Mouse (Mus musculus) kidney, postnatal 10 days (tissue): Measurements from ENCODE around the gene Plrg1.

Experiments used
- DNase-seq: peaks from one replicate; pipeline ENCODE4 v3.0.0; 2021; ENCODE audit warnings: mixed read lengths

The Plrg1 gene

GRCm38 (mm10) chr3:83053126-83053525, 2.2 kb upstream of the Plrg1 start:
- no peak for DNase-seq

GRCm38 (mm10) chr3:83053758-83054157, 1.6 kb upstream of the Plrg1 start:
- peak; percentile 64 for DNase-seq

- DNase-seq, result no peak
Observed at GRCm38 (mm10) chr3:83054759-83055158, 563 bp upstream of the Plrg1 start.

- DNase-seq, result no peak
Observed at GRCm38 (mm10) chr3:83057046-83057445, 1.7 kb downstream of the Plrg1 start.

GRCm38 (mm10) chr3:83067920-83068319, 12.6 kb downstream of the Plrg1 start:
- DNase-seq, result no peak

GRCm38 (mm10) chr3:83068869-83069268, 13.5 kb downstream of the Plrg1 start:
- no peak for DNase-seq

- no peak for DNase-seq
Observed at GRCm38 (mm10) chr3:83070231-83070630, 14.9 kb downstream of the Plrg1 start.

GRCm38 (mm10) chr3:83076563-83076962, 21.2 kb downstream of the Plrg1 start:
- peak; percentile 36 for DNase-seq

GRCm38 (mm10) chr3:83080567-83081055, 25.3 kb downstream of the Plrg1 start:
- peak; percentile 71 for DNase-seq

GRCm38 (mm10) chr3:83097586-83097985, 42.3 kb downstream of the Plrg1 start:
- no peak for DNase-seq

- DNase-seq, result no peak
Observed at GRCm38 (mm10) chr3:83098546-83099034, 43.3 kb downstream of the Plrg1 start.

- no peak for DNase-seq
Observed at GRCm38 (mm10) chr3:83099139-83099538, 43.8 kb downstream of the Plrg1 start.

GRCm38 (mm10) chr3:83099651-83100050, 44.3 kb downstream of the Plrg1 start:
- no peak for DNase-seq

- no peak for DNase-seq
Observed at GRCm38 (mm10) chr3:83102286-83102685, 47.0 kb downstream of the Plrg1 start.

- peak; percentile 19 for DNase-seq
Observed at GRCm38 (mm10) chr3:83110163-83110562, 54.8 kb downstream of the Plrg1 start.

- DNase-seq, result no peak
Observed at GRCm38 (mm10) chr3:83111485-83112261, 56.4 kb downstream of the Plrg1 start.

GRCm38 (mm10) chr3:83112869-83113268, 57.5 kb downstream of the Plrg1 start:
- no peak for DNase-seq

- DNase-seq, result no peak
Observed at GRCm38 (mm10) chr3:83114946-83115345, 59.6 kb downstream of the Plrg1 start.

- DNase-seq, result no peak
Observed at GRCm38 (mm10) chr3:83117592-83117991, 62.3 kb downstream of the Plrg1 start.
